Mouse (Mus musculus) midbrain, embryonic 11.5 days (tissue): ENCODE results near the gene Galnt9. TPM values are rescaled to one million over a fixed set of nuclear protein-coding genes. Genes with fewer than 3 reads are reported as not detected.
A peak's percentile ranks its signal among the peaks of the same experiment; 100 is the strongest.

Experiments used
- ATAC-seq: fragments of 200-750 bp; cut with Nextera tagmentation; 2 replicates; pipeline ENCODE4 v1.8.0; 2017; ENCODE audit warnings: moderate TSS enrichment, moderate library complexity; ENCODE audit not compliant: low FRiP score
- DNase-seq: peaks from one replicate; pipeline ENCODE4 v3.0.0; 2015; ENCODE audit warnings: low spot score; ENCODE audit errors: missing footprints
- H3K27ac ChIP-seq: fragments of 300-500 bp; sonication (generic); 2 replicates; pipeline ENCODE4 v1.5.1; 2014; ENCODE audit warnings: low read depth, low read length
- H3K27me3 ChIP-seq: fragments of 300-500 bp; sonication (generic); 2 replicates; pipeline ENCODE4 v1.6.1; 2014; ENCODE audit warnings: mild to moderate bottlenecking, low read length, moderate library complexity, mixed read lengths; ENCODE audit not compliant: control insufficient read depth, insufficient read depth
- H3K36me3 ChIP-seq: fragments of 300-500 bp; sonication (generic); 2 replicates; pipeline ENCODE4 v1.6.1; 2014; ENCODE audit warnings: mild to moderate bottlenecking, low read length, moderate library complexity, mixed read lengths; ENCODE audit not compliant: control insufficient read depth, insufficient read depth
- H3K4me1 ChIP-seq: fragments of 300-500 bp; sonication (generic); 2 replicates; pipeline ENCODE4 v1.6.1; 2014; ENCODE audit warnings: low read length; ENCODE audit not compliant: control insufficient read depth, insufficient read depth
- H3K4me2 ChIP-seq: fragments of 300-500 bp; sonication (generic); 2 replicates; pipeline ENCODE4 v1.6.1; 2014; ENCODE audit warnings: mild to moderate bottlenecking, moderate library complexity
- H3K4me3 ChIP-seq: fragments of 300-500 bp; sonication (generic); 2 replicates; pipeline ENCODE4 v1.5.1; 2014; ENCODE audit warnings: low read depth, low read length
- H3K9ac ChIP-seq: fragments of 300-500 bp; sonication (generic); 2 replicates; pipeline ENCODE4 v1.6.1; 2014; ENCODE audit warnings: low read length
- H3K9me3 ChIP-seq: fragments of 300-500 bp; sonication (generic); 2 replicates; pipeline ENCODE4 v1.6.1; 2016; ENCODE audit warnings: low read length; ENCODE audit not compliant: control insufficient read depth
- WGBS: fragments of 180-500 bp; shearing (Covaris S2); extraction: QIAGEN DNeasy Blood & Tissue Kit; methylation state at CpG from one replicate; pipeline ENCODE4 v1.1.7; 2014; 5-methylcytosine and 5-hydroxymethylcytosine counted together
- polyA plus RNA-seq: library from polyadenylated mRNA; unstranded; fragments of >200 nt; fragmentation: Nextera tagmentation; extraction: Ambion mirVana; gene quantifications from 2 replicates; pipeline ENCODE4 v1.2.1, GENCODE M21; 2014

The Galnt9 gene
- polyA plus RNA-seq, 1 experiment from 2014 or later = 5.8 TPM

GRCm38 (mm10) chr5:110624319-110624718 is 80.2 kb downstream of the Galnt9 start:
- ATAC-seq (no peak), DNase-seq (no peak)
- Histone ChIP-seq H3K36me3 (no peaks in the 10 kb centered on the region), H3K27me3 (no peaks in the 10 kb centered on the region), H3K4me2 (no peak overlapping the region), H3K4me1 (peaks cover 3% of the 10 kb centered on the region; the same call in 1 of the 2 replicates), H3K9me3 (no peaks in the 10 kb centered on the region), H3K4me3 (no peak overlapping the region), H3K9ac (no peak overlapping the region), H3K27ac (no peak overlapping the region)
- 87% methylated on average over 2 of the region's 2 CpGs for WGBS

DNA sequence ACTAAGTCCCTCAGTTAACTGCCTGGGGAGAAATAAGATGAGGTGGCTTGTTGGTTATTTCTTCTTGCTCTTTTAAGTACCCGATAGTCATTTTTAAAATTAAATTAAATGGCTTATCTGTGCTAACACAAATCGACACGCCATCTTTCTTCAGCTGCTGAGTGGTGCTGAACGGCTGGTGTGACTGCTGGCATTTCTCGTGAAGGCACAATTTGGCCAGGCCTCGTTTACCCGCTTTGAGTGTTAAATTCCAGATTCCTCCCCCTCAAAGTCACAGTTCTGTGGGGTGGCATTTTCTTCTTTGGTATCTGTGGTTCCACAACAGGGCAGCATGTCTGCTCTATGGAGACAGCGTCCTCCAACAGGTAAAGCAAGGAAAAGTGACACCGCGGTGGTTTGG is 83.2 kb downstream of the Galnt9 start:
- ATAC-seq = no peak
- DNase-seq = no peak
- WGBS = 83% methylated on average over 10 of the region's 10 CpGs

DNA sequence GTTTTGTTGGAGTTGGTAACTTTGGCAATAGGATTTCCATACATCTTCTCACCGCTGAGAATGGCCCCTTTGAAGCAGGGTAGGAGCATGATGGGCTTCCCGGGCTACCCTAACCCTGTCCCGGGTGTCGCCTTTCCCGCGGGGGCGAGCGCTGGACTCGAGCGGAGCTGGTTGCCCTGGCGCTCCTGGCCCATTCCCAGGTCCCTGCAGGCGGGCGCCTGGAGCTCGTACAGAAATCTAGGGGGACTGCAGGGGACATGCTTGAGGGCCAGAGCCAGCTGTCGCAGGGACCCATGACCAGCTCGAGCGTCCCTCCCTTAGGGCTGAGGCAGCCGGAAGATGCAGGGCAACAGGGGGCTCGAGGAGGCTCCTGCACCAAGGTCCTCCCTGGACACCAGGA is 84.0 kb downstream of the Galnt9 start:
- WGBS = 28% methylated on average over 19 of the region's 19 CpGs
- Histone ChIP-seq H3K4me2 (peak overlapping the region; percentile 22), H3K27me3 (no peaks in the 10 kb centered on the region), H3K27ac (no peak overlapping the region), H3K36me3 (no peaks in the 10 kb centered on the region), H3K9me3 (no peaks in the 10 kb centered on the region), H3K4me3 (no peak overlapping the region), H3K4me1 (peaks cover 3% of the 10 kb centered on the region; the same call in 1 of the 2 replicates), H3K9ac (0 out of 2 replicates have a peak overlapping the region, but pooled peaks have one; percentile 5)
- DNase-seq (no peak), ATAC-seq (no peak)

More for the DNA sequence above, 83.2 kb downstream of the Galnt9 start:
- H3K27me3 ChIP-seq = no peaks in the 10 kb centered on the region
- H3K4me2 ChIP-seq = no peak overlapping the region
- no peak overlapping the region for H3K9ac ChIP-seq
- H3K36me3 ChIP-seq = no peaks in the 10 kb centered on the region
- no peak overlapping the region for H3K4me3 ChIP-seq
- no peaks in the 10 kb centered on the region for H3K9me3 ChIP-seq
- peaks cover 3% of the 10 kb centered on the region; the same call in 1 of the 2 replicates for H3K4me1 ChIP-seq
- H3K27ac ChIP-seq = no peak overlapping the region

DNA sequence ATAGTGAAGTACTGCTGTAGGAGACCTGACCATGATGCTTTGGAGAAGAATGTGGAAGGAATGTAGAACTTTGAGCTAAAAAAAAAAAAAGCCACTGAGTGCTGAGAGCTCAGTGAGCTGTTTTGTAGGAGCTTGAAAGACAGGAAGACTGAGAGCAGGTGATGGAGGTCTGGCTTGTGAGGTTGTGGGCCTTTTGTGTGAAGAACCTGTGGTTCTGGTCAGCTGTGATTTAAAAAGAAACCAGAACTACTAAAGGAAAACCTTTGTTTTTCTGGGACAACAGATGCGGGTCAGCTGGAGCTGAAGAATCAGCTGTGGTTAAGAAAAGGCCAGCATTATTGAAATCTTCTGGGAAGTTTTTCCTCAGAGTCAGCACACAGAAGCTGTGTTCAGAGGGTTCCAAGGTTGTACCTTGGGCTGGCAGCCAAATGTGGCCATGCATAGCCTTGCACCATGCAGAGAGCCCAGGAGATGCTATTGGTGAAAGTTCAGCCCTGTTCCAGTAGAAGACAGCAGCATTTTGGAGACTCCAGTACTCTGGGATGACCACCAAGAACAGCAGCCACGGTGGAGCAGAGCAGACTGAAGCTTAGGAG is 85.5 kb downstream of the Galnt9 start:
- no peak overlapping the region for H3K4me3 ChIP-seq
- 87% methylated on average over 2 of the region's 2 CpGs for WGBS

DNA sequence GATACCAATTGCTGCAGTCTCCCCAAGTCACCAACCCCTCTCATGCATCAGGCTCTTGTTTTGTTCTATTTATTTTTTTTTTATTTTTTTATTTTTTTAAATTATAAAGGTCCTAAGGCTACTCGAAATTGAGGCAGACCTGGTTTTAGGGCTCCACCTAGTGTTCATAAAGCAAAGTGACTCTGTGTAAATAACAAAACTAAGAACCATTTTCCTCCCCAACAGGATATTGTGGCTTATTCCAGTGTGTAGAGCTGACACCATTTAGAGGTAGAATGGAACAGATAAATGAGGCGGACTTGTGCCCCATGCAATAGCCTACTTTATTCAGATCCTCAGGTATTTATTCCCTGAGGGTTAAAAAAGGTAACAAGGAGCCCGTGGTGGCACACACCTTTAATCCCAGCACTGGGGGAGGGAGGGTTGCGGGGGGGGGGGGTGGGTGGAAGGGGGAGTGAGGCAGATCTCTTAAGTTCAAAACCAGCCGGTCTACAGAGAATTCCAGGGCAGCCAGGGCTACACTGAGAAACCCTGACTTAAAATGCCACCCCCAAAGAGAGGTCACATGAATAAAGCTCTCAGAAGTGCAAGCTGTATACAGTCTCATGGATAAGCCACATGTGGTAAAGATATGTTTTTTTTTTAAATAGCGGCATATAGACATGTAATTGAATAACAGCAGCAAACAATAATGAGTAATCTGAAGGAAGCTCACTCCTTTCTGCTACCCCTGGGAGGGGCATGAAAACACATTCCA is 92.0 kb downstream of the Galnt9 start:
- DNase-seq (peak; percentile 92), ATAC-seq (no peak)
- Histone ChIP-seq H3K27ac (no peak overlapping the region), H3K9ac (no peak overlapping the region), H3K4me1 (no peaks in the 10 kb centered on the region), H3K4me3 (no peak overlapping the region), H3K4me2 (no peak overlapping the region), H3K27me3 (no peaks in the 10 kb centered on the region), H3K9me3 (no peaks in the 10 kb centered on the region), H3K36me3 (no peaks in the 10 kb centered on the region)
- 43% methylated on average over 6 of the region's 6 CpGs for WGBS

More for the DNA sequence above, 85.5 kb downstream of the Galnt9 start:
- H3K9ac ChIP-seq = no peak overlapping the region
- no peak for ATAC-seq
- no peaks in the 10 kb centered on the region for H3K36me3 ChIP-seq
- no peaks in the 10 kb centered on the region for H3K9me3 ChIP-seq
- H3K4me2 ChIP-seq = no peak overlapping the region
- peaks cover 3% of the 10 kb centered on the region; the same call in 1 of the 2 replicates for H3K4me1 ChIP-seq
- H3K27me3 ChIP-seq = no peaks in the 10 kb centered on the region
- H3K27ac ChIP-seq = no peak overlapping the region
- no peak for DNase-seq

GRCm38 (mm10) chr5:110638306-110639074 is 94.3 kb downstream of the Galnt9 start:
- H3K4me1 ChIP-seq = no peaks in the 10 kb centered on the region
- no peaks in the 10 kb centered on the region for H3K27me3 ChIP-seq
- WGBS = 84% methylated on average over 7 of the region's 7 CpGs
- H3K9me3 ChIP-seq = no peaks in the 10 kb centered on the region
- no peak overlapping the region for H3K27ac ChIP-seq
- H3K4me3 ChIP-seq = no peak overlapping the region
- ATAC-seq (no peak), DNase-seq (no peak)
- H3K4me2 ChIP-seq = no peak overlapping the region
- no peaks in the 10 kb centered on the region for H3K36me3 ChIP-seq
- no peak overlapping the region for H3K9ac ChIP-seq

DNA sequence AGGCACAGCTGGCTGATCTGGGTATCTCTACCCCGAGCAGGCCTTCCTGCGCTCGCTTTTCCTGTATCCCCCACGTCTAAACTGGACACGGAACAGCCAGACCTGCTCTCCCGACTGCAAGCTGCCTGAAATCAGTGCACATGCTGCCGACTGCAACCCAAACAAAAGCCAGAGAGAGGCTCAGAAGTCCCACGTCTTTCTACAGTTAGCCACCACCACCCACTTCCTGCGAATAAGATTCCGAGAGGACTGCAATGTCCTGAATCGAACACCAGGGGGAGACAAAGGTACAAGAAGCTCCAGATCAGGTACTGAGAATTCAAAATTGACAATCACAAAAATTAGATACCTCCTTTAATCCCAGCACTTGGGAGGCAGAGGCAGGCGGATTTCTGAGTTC is 95.3 kb downstream of the Galnt9 start:
- Histone ChIP-seq H3K36me3 (no peaks in the 10 kb centered on the region), H3K9ac (peak overlapping the region; percentile 33; the same call in 1 of the 2 replicates), H3K4me2 (no peak overlapping the region), H3K4me3 (no peak overlapping the region), H3K27ac (no peak overlapping the region), H3K27me3 (no peaks in the 10 kb centered on the region), H3K9me3 (no peaks in the 10 kb centered on the region), H3K4me1 (no peaks in the 10 kb centered on the region)
- DNase-seq (peak; percentile 95), ATAC-seq (no peak; the same call in 1 of the 2 replicates)
- WGBS = 27% methylated on average over 12 of the region's 12 CpGs

DNA sequence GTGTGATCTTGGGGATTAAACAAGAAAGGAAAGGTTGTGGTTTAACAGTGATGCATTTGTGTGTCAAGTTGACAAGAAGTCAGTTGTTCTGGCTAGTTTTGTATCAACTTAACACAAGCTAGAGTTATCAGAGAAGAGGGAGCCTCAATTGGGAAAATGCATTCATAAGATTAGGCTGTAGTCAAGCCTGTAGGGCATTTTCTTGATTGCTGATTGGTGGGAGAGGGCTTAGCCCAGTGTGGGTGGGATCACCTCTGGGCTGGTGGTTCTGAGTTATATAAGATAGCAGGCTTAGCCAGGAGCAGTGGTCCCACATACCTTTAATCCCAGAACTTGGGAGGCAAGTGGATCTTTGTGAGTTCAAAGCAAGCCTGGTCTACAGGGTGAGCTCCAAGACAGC is 102.2 kb downstream of the Galnt9 start:
- DNase-seq (no peak), ATAC-seq (no peak)
- H3K9me3 ChIP-seq = no peaks in the 10 kb centered on the region
- H3K27ac ChIP-seq = no peak overlapping the region
- no peak overlapping the region for H3K4me2 ChIP-seq
- no peaks in the 10 kb centered on the region for H3K4me1 ChIP-seq
- no peak overlapping the region for H3K9ac ChIP-seq
- peaks cover 26% of the 10 kb centered on the region for H3K36me3 ChIP-seq
- H3K4me3 ChIP-seq = no peak overlapping the region
- H3K27me3 ChIP-seq = no peaks in the 10 kb centered on the region
